Mouse (Mus musculus) heart, postnatal 0 days (tissue): ENCODE measurements around the gene Lrrc7.

ENCODE experiments used
- CTCF ChIP-seq: IDR thresholded peaks from 2 replicates; pipeline ENCODE4 v1.5.1; 2016; ENCODE audit warnings: antibody characterized with exemption, control low read depth, low read depth
- EP300 ChIP-seq: IDR thresholded peaks from 2 replicates; pipeline ENCODE4 v1.6.1; 2016; ENCODE audit warnings: antibody characterized with exemption, low read depth

DNA sequence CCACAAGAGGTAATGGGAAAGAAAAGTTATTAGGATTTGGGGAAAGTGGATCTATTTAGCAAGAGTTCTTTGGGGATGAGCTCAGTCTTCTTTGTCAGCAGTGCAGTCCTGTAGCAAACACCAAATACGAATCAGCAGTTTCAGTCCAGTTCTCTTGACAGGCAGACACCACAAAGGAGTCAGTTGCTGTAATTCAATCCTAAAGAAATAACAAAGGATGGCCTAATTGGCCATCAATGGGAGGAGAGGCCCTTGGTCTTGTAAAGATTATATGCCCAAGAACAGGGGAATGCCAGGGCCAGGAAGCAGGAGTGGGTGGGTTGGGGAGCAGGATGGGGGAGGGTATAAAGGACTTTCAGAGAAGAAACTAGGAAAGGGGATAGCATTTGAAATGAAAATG, 33.5 kb downstream of the Lrrc7 start:
- TF ChIP-seq CTCF (no peak), EP300 (no peak)
